9 mouse cellular contexts compared by ENCODE assay signal in the genomic region with DNA sequence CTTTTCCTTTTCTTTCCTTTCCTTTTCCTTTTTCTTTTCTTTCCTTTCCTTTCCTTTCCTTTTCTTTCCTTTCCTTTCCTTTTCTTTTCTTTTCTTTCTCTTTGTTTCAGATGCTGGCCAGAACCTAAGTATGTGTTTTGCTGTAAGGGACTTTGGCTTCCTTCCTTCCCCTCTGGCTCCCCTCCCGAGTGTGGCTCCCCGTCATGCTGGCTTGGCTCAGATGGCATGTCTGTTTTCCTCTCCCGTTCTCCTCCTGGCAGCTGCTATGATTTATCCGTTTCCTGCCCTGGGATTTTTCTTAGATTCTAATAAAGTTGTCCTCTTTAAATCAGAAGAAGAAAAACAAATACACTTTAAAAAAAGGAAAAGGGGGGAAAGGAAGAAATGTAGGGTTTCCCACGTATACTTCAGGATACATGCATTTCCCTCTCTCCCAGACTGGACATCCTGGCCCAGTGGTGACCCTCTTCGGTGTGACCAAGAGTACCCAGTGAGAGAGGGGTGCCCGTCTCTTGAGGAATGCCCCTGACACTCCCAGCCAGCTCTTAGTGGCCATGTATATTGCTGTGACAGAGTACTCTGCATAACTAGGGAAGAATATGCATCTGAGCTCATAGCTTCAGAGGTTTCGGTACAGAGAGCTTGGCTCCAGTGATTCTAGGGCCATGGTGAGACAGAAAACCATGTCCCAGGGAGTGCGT.
DNase-seq lines count a peak whose midpoint lies in the region; ATAC-seq and TF ChIP-seq lines count a peak whose summit lies in the region.
"Had no signal": no experiment of that assay in that cellular context is flagged by ENCODE, and none has a peak within 500 bp of the region (broad histone marks: within the 10 kb centered on the region; RNA-seq: fewer than 3 reads in every experiment).

No protein-coding gene starts in this region.

- no peak overlapping the region for H3K9ac ChIP-seq in heart, adult 2 months (ENCODE audit: low read depth, low read length)
- H3K9ac ChIP-seq in liver, postnatal 0 days (replicated peaks), result no peak overlapping the region
- no peak overlapping the region for H3K9ac ChIP-seq in midbrain, embryonic 11.5 days (ENCODE audit: low read length)
- H3K9ac ChIP-seq: liver, embryonic 14.5 days had no signal

- DNase-seq in ovary, postnatal 36 days (ENCODE audit: low spot score), result peak; percentile 54
- DNase-seq in ovary, postnatal 10 days (ENCODE audit: low spot score), result no peak
- peak; percentile 86 for DNase-seq in cerebellum, adult 8-10 months
- DNase-seq in heart, adult 2 months, result peak; percentile 78 to 80
- DNase-seq in kidney, adult 8-10 months, result peak; percentile 59 to 68
- DNase-seq in liver, postnatal 0 days, result no peak
- no peak for DNase-seq in midbrain, embryonic 11.5 days (ENCODE audit: low spot score, missing footprints)

- H3K27me3 ChIP-seq in heart, adult 2 months (ENCODE audit: control insufficient read depth, insufficient read depth, low read length), result no peaks in the 10 kb centered on the region
- H3K27me3 ChIP-seq in liver, postnatal 0 days (ENCODE audit: insufficient read depth, low read length), result no peaks in the 10 kb centered on the region
- H3K27me3 ChIP-seq in midbrain, embryonic 11.5 days (ENCODE audit: control insufficient read depth, insufficient read depth, low read length), result no peaks in the 10 kb centered on the region

- H3K4me3 ChIP-seq in heart, adult 2 months, result no peak overlapping the region
- no peak overlapping the region for H3K4me3 ChIP-seq in liver, postnatal 0 days (ENCODE audit: low read depth, low read length)
- H3K4me3 ChIP-seq in midbrain, embryonic 11.5 days (ENCODE audit: low read depth, low read length), result no peak overlapping the region

- TF ChIP-seq POLR2A in heart, adult 2 months (IDR thresholded peaks at IDR 0.05; ENCODE audit: insufficient read depth, low read depth, low read length), result no peak

- peaks cover 9% of the 10 kb centered on the region for H3K79me2 ChIP-seq in heart, adult 2 months (replicated peaks; ENCODE audit: control insufficient read depth, insufficient read depth, low read length)

- H3K9me3 ChIP-seq in liver, postnatal 0 days (ENCODE audit: low read length), result no peaks in the 10 kb centered on the region
- H3K9me3 ChIP-seq in midbrain, embryonic 11.5 days (ENCODE audit: control insufficient read depth, low read length), result no peaks in the 10 kb centered on the region

- intact Hi-C loops in heart, adult 2 months (cut with DNase I), result no loop called here

- H3K4me1 ChIP-seq in heart, adult 2 months (ENCODE audit: control insufficient read depth, insufficient read depth, low read length), result peaks cover 40% of the 10 kb centered on the region
- 0 out of 2 replicates have a peak, but pooled peaks cover 4% of the 10 kb centered on the region for H3K4me1 ChIP-seq in liver, postnatal 0 days (ENCODE audit: insufficient read depth)
- H3K4me1 ChIP-seq in midbrain, embryonic 11.5 days (ENCODE audit: control insufficient read depth, insufficient read depth, low read length), result 0 out of 2 replicates have a peak, but pooled peaks cover 2% of the 10 kb centered on the region

- H3K27ac ChIP-seq in heart, adult 2 months, result peak overlapping the region; percentile 75
- H3K27ac ChIP-seq in liver, postnatal 0 days (ENCODE audit: low read depth), result peak overlapping the region; percentile 57
- no peak overlapping the region for H3K27ac ChIP-seq in midbrain, embryonic 11.5 days (ENCODE audit: low read depth, low read length)
- H3K27ac ChIP-seq: liver, embryonic 14.5 days had no signal

- TF ChIP-seq CTCF in heart, adult 2 months (IDR thresholded peaks at IDR 0.05), result no peak
- no peak for TF ChIP-seq CTCF in liver, postnatal 0 days (IDR thresholded peaks at IDR 0.05; ENCODE audit: low read depth)

- H3K36me3 ChIP-seq in heart, adult 2 months (ENCODE audit: control insufficient read depth, insufficient read depth, low read length), result peaks cover 3% of the 10 kb centered on the region; the same call in 1 of the 2 replicates
- no peaks in the 10 kb centered on the region for H3K36me3 ChIP-seq in liver, postnatal 0 days (replicated peaks; ENCODE audit: insufficient read depth, low read length)
- no peaks in the 10 kb centered on the region for H3K36me3 ChIP-seq in midbrain, embryonic 11.5 days (ENCODE audit: control insufficient read depth, insufficient read depth, low read length)

- ATAC-seq in liver, postnatal 0 days, result no peak
- ATAC-seq in CD4-positive, CD25-positive, alpha-beta regulatory T cell, adult 4 months, result no peak
- ATAC-seq in midbrain, embryonic 11.5 days (ENCODE audit: low FRiP score), result no peak

- H3K4me2 ChIP-seq in liver, postnatal 0 days (ENCODE audit: low read depth, low read length), result no peak overlapping the region
- no peak overlapping the region for H3K4me2 ChIP-seq in midbrain, embryonic 11.5 days

- WGBS in heart, adult 2 months, result 25% methylated on average over 9 of the region's 9 CpGs
- WGBS in liver, postnatal 0 days (ENCODE audit: insufficient replicate concordance), result 63% methylated on average over 9 of the region's 9 CpGs
- 82% methylated on average over 9 of the region's 9 CpGs for WGBS in midbrain, embryonic 11.5 days

- 0 out of 2 replicates have a peak, but pooled peaks have one; percentile 45 for TF ChIP-seq EP300 in heart, adult 2 months (IDR thresholded peaks at IDR 0.05; ENCODE audit: insufficient read depth, low read depth, low read length)
- TF ChIP-seq EP300 in liver, postnatal 0 days (IDR thresholded peaks at IDR 0.05; ENCODE audit: low read depth), result no peak

Comparison
In these comparisons a context has a peak if more than half of its experiments do, and no peak if none do; other contexts are left out.
1. DNase-seq: peak in ovary, postnatal 36 days (single experiment), cerebellum, adult 8-10 months (single experiment), heart, adult 2 months (2 of 2) and kidney, adult 8-10 months (2 of 2); none in ovary, postnatal 10 days (single experiment), liver, postnatal 0 days (single experiment) and midbrain, embryonic 11.5 days (single experiment).